Mouse (Mus musculus): ENCODE data around the gene Exosc7. TPM values are rescaled to one million over a fixed set of nuclear protein-coding genes. Genes with fewer than 3 reads are reported as not detected.

The Exosc7 gene
- polyA plus RNA-seq, 1 experiment from 2014 or later = 87.2 TPM

DNA sequence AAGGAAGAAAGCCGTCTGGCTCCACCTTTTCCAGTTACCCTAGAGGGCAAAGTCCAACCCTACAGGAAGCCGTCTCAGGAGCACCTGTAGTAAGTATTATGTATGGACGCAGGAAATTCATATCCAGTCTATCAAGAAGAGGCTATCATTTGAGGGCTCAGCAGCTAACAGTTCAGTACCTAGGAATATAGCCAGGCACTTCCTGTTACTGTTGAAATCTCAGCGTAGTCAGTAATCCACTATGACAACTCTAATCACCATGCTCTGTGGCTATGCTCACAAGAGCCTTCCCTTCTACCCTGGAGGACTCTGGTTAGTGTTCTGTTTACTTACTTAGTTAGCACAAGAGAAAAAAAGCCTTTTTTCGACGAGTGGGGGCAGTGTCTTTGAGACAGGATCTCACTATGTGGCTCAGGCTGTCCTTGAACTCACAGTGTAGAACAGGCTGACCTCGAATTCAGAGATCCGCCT lies 1.2 kb upstream of the Exosc7 start:
- Histone ChIP-seq H3K27ac (no peak overlapping the region), H3K36me3 (peaks cover 15% of the 10 kb centered on the region), H3K4me1 (replicated peaks) (peaks cover 23% of the 10 kb centered on the region), H3K4me2 (replicated peaks) (peak overlapping the region; percentile 95), H3K27me3 (no peaks in the 10 kb centered on the region), H3K9me3 (no peaks in the 10 kb centered on the region), H3K4me3 (replicated peaks) (peak overlapping the region; percentile 87), H3K9ac (replicated peaks) (peak overlapping the region; percentile 88)
- no peak for ATAC-seq
- 67% methylated on average over 8 of the region's 8 CpGs for WGBS

DNA sequence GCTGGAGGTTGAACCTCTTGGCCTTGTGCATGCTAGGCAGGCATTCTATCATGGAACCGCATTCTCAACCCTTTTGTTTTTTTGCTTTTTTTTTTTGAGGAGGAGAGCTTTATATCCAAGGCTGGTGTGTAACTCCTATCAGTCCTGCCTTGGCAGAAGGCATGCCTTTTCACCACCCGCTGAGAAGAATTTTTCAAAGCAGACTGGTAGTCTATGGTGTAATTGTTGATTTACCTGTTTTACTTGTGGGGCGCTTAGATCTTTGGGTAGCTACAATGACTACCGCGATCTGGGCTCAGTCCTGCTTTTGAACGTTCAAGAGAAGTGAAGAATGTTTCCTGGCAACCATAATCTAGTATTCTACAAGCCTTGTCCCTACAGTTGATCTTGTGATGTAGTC lies 916 bp downstream of the Exosc7 start:
- 68% methylated on average over 6 of the region's 6 CpGs for WGBS
- Histone ChIP-seq H3K27me3 (no peaks in the 10 kb centered on the region), H3K4me3 (replicated peaks) (peak overlapping the region; percentile 87), H3K27ac (peak overlapping the region; percentile 96), H3K4me2 (replicated peaks) (peak overlapping the region; percentile 95), H3K36me3 (peaks cover 23% of the 10 kb centered on the region), H3K4me1 (replicated peaks) (peaks cover 23% of the 10 kb centered on the region), H3K9ac (replicated peaks) (peak overlapping the region; percentile 88), H3K9me3 (no peaks in the 10 kb centered on the region)
- ATAC-seq = no peak

DNA sequence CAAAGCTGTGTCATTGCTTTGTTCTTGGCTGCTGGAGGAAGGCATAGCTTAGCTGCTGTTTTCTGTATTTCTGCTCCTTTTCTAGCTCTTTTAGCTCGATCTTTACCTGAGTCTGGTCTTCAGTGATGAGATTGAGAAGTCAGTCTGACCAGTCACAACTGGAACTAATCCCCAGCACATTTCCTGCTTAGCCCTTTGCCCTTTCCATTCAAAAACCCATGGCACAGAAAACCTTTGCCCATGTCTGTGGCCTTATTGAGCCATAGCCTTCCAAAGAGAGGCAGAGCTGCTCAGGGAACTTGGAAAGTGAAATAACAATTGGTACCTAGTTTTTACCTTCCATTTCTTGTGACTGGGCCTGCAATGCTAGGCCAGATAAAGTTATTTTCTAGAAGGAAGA lies 2.6 kb downstream of the Exosc7 start:
- no peak overlapping the region for H3K9ac ChIP-seq (replicated peaks)

DNA sequence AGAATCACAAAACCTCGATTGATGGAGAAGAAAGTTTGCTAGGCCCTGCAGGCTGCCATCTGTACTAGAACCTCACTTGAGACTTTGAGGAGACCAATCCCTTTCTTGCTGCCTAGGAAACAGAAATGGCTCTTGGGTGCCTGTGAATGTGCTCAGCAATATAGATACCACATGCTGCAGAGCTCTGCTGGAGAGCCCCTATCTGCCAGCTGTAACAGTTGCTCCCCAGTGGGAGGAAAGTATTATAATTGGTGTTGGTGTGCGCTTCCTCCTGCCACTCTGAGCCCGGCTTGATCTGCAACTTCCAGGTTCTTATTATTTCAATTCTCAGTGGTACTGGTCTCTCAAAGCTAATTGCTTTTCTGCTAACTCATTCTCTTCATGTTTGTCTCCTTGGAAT lies 10.0 kb downstream of the Exosc7 start:
- WGBS = 94% methylated on average over 3 of the region's 3 CpGs
- Histone ChIP-seq H3K27me3 (no peaks in the 10 kb centered on the region), H3K4me1 (replicated peaks) (no peaks in the 10 kb centered on the region), H3K9me3 (no peaks in the 10 kb centered on the region), H3K27ac (no peak overlapping the region), H3K4me2 (replicated peaks) (no peak overlapping the region), H3K9ac (replicated peaks) (no peak overlapping the region), H3K36me3 (peaks cover 68% of the 10 kb centered on the region), H3K4me3 (replicated peaks) (no peak overlapping the region)
- no peak for ATAC-seq

More for the DNA sequence above, 2.6 kb downstream of the Exosc7 start:
- Histone ChIP-seq H3K27ac (no peak overlapping the region), H3K4me1 (replicated peaks) (peaks cover 23% of the 10 kb centered on the region), H3K27me3 (no peaks in the 10 kb centered on the region), H3K4me2 (replicated peaks) (no peak overlapping the region), H3K9me3 (no peaks in the 10 kb centered on the region), H3K36me3 (peaks cover 39% of the 10 kb centered on the region), H3K4me3 (replicated peaks) (no peak overlapping the region)
- WGBS = 91% methylated on average over 1 of the region's 1 CpGs
- ATAC-seq = no peak

DNA sequence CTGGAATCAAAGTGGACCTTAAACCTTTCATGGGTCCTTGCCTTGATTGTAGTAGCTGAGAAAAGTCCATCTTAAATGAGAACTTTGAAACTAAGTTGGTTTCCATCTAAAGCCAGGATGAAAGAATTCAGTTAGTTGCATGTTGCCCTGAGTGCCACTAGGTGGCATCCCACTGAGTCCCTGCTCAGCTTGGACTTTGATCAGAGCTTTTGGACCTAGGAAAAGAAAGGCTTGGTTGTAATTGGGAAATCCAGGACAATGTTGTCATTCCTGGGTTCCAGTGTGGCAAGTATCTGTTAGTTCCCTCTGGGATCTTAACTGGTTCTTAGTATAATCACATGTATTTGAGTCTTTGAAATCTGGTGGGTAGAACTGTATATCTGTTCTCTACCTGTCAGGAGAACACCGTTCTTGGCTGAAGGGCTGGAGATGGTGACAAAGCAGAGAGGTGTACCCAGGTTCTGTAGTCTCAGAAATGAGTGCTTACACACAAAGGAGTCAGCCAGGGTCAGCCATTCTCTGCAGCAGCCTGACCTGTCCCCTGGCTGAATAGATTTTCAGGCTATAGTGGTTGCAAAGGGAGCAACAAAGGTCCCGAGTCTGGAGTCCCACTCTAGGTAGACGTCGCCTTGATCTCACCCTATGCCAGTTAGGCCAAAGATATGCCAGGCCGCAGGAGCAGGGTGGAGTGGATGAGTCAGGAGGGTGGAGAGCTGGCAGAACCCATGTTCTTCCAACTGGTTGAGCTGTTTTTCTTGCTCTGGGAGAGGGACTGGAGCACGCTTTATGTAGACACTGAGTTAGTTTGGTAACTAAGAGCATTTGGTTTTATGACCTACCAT lies 10.8 kb downstream of the Exosc7 start:
- Histone ChIP-seq H3K27ac (no peak overlapping the region), H3K9ac (replicated peaks) (no peak overlapping the region), H3K9me3 (no peaks in the 10 kb centered on the region), H3K4me1 (replicated peaks) (no peaks in the 10 kb centered on the region), H3K36me3 (peaks cover 71% of the 10 kb centered on the region), H3K4me3 (replicated peaks) (no peak overlapping the region), H3K4me2 (replicated peaks) (no peak overlapping the region), H3K27me3 (no peaks in the 10 kb centered on the region)
- ATAC-seq = no peak
- 92% methylated on average over 6 of the region's 6 CpGs for WGBS

DNA sequence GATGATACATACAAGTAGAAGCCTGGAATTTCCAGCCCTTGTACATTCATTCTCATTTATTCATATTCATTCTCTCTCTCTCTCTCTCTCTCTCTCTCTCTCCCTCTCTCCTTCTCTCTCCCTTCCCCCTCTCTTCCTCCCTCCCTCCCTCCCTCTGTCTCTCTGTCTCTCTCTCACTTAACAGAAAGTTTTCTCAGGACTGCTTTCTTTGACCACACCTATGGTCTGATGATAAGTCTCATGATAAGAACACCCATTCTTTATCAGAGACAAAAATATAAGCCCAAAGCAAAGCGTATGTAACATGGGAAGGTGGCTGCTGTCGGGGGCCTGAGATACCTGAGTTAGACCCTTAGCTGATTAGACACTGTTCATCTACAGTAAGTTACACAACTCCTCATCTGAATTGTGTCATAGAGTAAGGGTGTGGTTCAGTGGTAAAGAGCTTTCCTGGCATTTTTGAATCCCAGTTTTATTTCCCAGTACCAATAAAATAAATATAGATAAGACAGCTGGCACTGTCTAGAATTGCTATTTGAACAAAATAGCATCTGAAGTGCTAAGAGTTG lies 11.5 kb downstream of the Exosc7 start:
- no peak overlapping the region for H3K4me3 ChIP-seq (replicated peaks)
- peaks cover 69% of the 10 kb centered on the region for H3K36me3 ChIP-seq
- H3K9me3 ChIP-seq = no peaks in the 10 kb centered on the region
- 97% methylated on average over 2 of the region's 2 CpGs for WGBS
- H3K27me3 ChIP-seq = no peaks in the 10 kb centered on the region
- H3K4me1 ChIP-seq (replicated peaks) = no peaks in the 10 kb centered on the region
- no peak overlapping the region for H3K27ac ChIP-seq
- no peak overlapping the region for H3K4me2 ChIP-seq (replicated peaks)
- no peak overlapping the region for H3K9ac ChIP-seq (replicated peaks)
- no peak for ATAC-seq

DNA sequence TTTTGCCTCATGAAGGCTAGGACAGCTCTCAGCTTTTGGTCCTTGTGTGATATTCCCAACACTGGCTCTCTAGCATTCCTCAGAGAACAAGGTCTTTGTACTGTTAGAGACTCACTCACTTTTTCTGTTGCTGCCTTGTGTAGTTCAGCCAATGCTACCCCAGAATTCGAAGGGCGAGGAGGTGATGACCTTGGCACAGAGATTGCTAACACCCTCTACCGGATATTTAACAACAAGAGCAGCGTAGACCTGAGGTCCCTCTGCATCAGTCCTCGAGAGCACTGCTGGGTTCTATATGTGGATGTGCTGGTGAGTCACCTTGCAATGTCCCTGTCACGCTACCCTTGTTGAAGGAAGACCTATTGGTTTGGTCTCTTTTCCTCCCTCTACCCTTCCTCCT lies 14.6 kb downstream of the Exosc7 start:
- H3K27ac ChIP-seq = no peak overlapping the region
- no peaks in the 10 kb centered on the region for H3K4me1 ChIP-seq (replicated peaks)
- 97% methylated on average over 6 of the region's 6 CpGs for WGBS
- H3K9me3 ChIP-seq = no peaks in the 10 kb centered on the region
- no peak overlapping the region for H3K4me2 ChIP-seq (replicated peaks)
- H3K27me3 ChIP-seq = no peaks in the 10 kb centered on the region
- H3K36me3 ChIP-seq = peaks cover 71% of the 10 kb centered on the region
- no peak overlapping the region for H3K9ac ChIP-seq (replicated peaks)
- ATAC-seq = no peak
- no peak overlapping the region for H3K4me3 ChIP-seq (replicated peaks)

DNA sequence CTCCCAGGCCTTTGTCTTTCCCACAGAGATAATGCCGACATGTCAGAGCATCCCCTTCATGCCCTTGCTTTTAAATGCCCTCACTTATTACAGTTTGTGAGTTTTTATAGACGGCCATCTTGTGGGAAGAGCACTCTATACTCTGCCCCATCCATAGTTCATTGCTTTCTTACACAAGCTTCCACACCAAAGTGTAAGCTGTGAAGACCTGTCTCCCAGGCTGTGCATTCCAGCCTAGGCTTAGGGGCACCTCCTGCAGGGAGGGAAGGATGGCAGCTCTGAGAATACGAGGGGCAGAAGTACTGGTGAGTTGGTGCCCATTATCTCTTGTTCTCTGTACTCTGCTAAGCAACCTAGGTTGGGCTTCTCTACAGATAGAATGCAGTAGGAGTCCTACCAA lies 20.0 kb downstream of the Exosc7 start:
- Histone ChIP-seq H3K9ac (replicated peaks) (no peak overlapping the region), H3K4me2 (replicated peaks) (no peak overlapping the region), H3K4me1 (replicated peaks) (no peaks in the 10 kb centered on the region), H3K27ac (no peak overlapping the region), H3K9me3 (no peaks in the 10 kb centered on the region), H3K36me3 (peaks cover 96% of the 10 kb centered on the region), H3K4me3 (replicated peaks) (no peak overlapping the region), H3K27me3 (no peaks in the 10 kb centered on the region)
- 85% methylated on average over 3 of the region's 3 CpGs for WGBS
- no peak for ATAC-seq

DNA sequence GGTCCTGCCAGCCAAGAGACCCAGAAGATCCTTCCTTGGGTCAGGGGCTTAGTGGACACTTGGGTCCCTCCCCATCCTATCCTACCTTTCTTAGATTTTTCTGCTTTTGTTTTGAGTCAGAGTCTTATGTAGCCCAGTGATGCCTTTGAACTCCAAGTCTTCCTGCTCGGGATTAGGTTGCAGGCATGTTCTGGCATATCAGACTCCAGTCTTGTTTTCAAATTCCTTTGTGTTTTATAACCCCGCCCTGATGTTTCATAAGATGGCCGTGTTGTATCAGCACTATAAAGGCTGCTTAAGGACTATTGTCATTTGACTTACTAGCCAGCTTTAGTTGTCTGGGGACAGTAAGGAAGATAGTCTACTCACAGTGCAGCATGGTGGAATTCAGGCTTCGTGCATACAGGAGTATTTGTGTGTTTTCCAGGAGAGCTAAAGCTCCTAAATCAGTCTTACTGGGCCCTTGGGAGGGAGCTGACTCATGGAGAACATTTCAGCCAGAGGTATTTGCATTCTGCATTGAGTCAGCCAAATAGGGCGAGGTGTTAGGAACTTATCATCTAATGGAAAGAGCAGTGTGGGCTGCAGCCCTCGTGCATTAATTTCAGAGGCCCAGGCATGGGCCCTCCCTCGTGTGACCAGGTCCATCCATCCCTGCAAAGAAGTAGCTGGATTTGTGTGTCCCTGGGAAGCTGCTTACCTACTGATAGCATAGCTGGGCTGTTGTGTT lies 24.1 kb downstream of the Exosc7 start:
- Histone ChIP-seq H3K4me3 (replicated peaks) (no peak overlapping the region), H3K9me3 (no peaks in the 10 kb centered on the region), H3K4me2 (replicated peaks) (no peak overlapping the region), H3K36me3 (peaks cover 85% of the 10 kb centered on the region), H3K4me1 (replicated peaks) (peaks cover 4% of the 10 kb centered on the region), H3K9ac (replicated peaks) (no peak overlapping the region), H3K27me3 (no peaks in the 10 kb centered on the region), H3K27ac (no peak overlapping the region)
- no peak for ATAC-seq
- 91% methylated on average over 7 of the region's 7 CpGs for WGBS

DNA sequence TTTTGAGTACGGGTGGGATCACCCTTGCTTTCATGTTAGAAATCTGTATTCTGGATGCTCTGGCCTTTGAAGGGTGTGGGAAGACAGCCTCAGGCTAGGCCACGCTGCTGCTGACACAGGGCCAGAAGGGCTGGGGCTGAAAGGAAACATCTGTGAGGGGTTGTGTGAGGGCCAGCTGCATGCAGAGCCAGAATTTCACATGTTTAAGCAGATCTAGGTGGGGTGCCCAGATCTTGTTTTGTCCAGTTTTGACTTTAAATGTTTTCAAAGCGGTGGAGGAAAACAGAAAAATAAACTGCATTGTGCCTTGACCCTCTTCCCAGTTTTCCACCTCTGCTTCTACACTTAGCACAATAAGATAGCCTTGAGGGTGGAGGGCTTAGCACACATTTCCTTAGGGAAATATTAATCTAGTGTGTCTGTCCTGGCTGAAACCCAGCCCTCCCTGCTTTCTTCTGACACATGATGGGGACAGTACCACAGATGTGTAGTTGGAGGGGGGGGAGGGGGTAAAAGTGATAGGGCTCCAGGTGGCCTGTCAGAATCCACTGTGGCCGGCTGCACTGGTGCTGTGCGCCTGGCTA lies 26.0 kb downstream of the Exosc7 start:
- peak; percentile 48; the same call in 1 of the 2 replicates for ATAC-seq
- peaks cover 82% of the 10 kb centered on the region for H3K36me3 ChIP-seq

DNA sequence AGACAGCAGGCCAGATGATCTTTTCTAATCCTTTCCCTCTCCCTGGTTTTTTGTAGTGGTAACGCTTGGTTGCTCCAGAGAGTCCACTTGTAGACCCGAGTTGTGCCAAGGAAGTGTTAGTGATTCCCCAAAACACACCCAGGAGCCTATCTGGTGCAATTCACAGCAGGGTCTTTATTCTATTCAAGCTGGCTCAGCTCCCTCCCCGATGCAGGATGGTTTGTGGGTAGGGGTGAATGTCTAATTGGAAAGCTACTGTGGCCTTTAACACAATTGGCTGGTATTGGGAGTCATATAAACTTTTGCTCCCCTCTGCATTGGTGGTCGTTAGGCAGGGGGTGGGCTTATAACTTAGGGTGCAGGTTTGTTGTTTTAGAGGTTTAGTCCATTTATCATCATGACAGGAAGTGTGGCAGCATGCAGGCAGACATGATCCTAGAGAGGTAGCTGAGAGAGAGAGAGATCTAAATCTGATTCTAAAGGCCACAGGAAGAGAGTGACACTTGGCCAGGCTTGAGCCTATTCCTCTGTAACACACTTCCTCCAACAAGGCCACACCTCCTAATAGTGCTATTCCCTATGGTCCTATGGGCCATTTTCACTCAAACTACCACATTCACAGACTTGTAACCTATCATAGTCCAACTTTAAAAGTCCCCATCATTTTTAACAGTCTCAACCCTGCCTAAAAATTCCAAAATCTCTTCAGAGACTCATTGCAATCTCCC lies 27.0 kb downstream of the Exosc7 start:
- WGBS = 80% methylated on average over 4 of the region's 4 CpGs
- H3K9me3 ChIP-seq = peaks cover 5% of the 10 kb centered on the region; the same call in 1 of the 2 replicates
- H3K9ac ChIP-seq (replicated peaks) = no peak overlapping the region
- no peaks in the 10 kb centered on the region for H3K27me3 ChIP-seq
- no peak overlapping the region for H3K4me2 ChIP-seq (replicated peaks)
- no peak overlapping the region for H3K27ac ChIP-seq
- H3K4me1 ChIP-seq (replicated peaks) = peaks cover 4% of the 10 kb centered on the region
- no peak for ATAC-seq
- H3K4me3 ChIP-seq (replicated peaks) = no peak overlapping the region
- H3K36me3 ChIP-seq = peaks cover 77% of the 10 kb centered on the region

More for the DNA sequence above, 26.0 kb downstream of the Exosc7 start:
- no peak overlapping the region for H3K27ac ChIP-seq
- H3K4me2 ChIP-seq (replicated peaks) = no peak overlapping the region
- H3K9me3 ChIP-seq = no peaks in the 10 kb centered on the region
- 80% methylated on average over 5 of the region's 5 CpGs for WGBS
- peaks cover 4% of the 10 kb centered on the region for H3K4me1 ChIP-seq (replicated peaks)
- no peak overlapping the region; the same call in 1 of the 2 replicates for H3K9ac ChIP-seq (replicated peaks)
- no peaks in the 10 kb centered on the region for H3K27me3 ChIP-seq
- H3K4me3 ChIP-seq (replicated peaks) = no peak overlapping the region

All from midbrain, embryonic 13.5 days (tissue).